Mouse (Mus musculus) olfactory bulb, adult 2 months (tissue): ENCODE results near the gene Gm21119. TPM values are rescaled to one million over a fixed set of nuclear protein-coding genes. Genes with fewer than 3 reads are reported as not detected.
"Not testable (repeated sequence)": the region's sequence is repeated elsewhere in the genome, so short reads cannot be mapped to it uniquely, and the experiment has no call there.

Experiments used
- H3K27ac ChIP-seq: fragments of 200-500 bp; 2 replicates; pipeline ENCODE4 v1.5.1; 2012; ENCODE audit warnings: low read depth, low read length; ENCODE audit not compliant: insufficient read depth
- H3K4me1 ChIP-seq: fragments of 200-500 bp; 2 replicates; pipeline ENCODE4 v1.6.1; 2012; ENCODE audit warnings: low read length; ENCODE audit not compliant: control insufficient read depth, insufficient read depth
- H3K4me3 ChIP-seq: fragments of 200-500 bp; 2 replicates; pipeline ENCODE4 v1.5.1; 2012; ENCODE audit warnings: mild to moderate bottlenecking, low read depth, low read length, moderate library complexity; ENCODE audit not compliant: insufficient read depth
- WGBS: fragments of 180-500 bp; shearing (Covaris S2); methylation state at CpG from one replicate; pipeline ENCODE4 v1.1.7; 2018; 5-methylcytosine and 5-hydroxymethylcytosine counted together
- polyA plus RNA-seq: library from polyadenylated mRNA; stranded (reverse); fragments of >200 nt; gene quantifications from 2 replicates; pipeline ENCODE4 v1.2.4, GENCODE M21; 2012; ENCODE audit warnings: low replicate concordance; ENCODE audit not compliant: missing spikeins, insufficient read depth, insufficient read length

Gm21119 gene
- polyA plus RNA-seq, 1 experiment = not detected

DNA sequence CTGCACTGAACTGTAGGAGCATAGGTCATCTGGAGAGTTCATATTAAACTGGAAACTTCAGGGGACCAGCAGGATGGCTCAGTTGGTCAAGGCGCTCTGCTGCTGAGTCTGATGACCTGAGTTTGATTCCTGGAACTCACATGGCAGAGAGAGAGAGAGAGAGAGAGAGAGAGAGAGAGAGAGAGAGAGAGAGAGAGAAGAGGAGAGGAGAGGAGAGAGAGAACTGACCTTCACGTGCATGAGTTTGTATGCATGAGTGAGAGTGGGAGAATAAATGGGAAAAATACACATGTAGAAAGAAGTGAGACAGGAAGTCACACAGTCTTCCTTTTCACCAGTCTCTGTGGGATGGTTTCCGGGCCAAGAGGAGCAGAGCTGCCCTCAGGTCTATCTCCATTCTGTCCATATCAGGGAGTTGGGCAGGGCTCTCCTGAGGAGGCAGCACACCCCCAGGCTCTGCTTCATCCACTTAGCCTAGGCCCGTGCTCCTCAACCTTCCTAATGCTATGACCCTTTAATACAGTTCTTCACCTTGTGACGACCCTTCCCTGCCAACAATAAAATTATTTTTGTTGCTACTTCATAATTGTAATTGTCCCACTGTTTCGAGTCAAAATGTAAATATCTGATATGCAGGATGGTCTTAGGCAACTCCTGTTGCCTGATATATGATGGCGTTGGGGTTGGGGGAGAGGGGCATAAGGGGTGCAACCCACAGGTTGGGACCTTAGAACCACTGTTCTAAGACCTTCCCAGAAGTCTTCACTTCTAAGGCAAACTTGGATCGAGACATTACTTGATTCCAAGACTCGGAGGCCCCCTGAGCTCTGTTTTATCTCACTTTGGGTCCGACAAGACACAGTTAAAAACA, 16.2 kb upstream of the Gm21119 start:
- H3K4me1 ChIP-seq, H3K27ac ChIP-seq, H3K4me3 ChIP-seq: not testable (repeated sequence)
- WGBS = 78% methylated on average over 9 of the region's 10 CpGs

DNA sequence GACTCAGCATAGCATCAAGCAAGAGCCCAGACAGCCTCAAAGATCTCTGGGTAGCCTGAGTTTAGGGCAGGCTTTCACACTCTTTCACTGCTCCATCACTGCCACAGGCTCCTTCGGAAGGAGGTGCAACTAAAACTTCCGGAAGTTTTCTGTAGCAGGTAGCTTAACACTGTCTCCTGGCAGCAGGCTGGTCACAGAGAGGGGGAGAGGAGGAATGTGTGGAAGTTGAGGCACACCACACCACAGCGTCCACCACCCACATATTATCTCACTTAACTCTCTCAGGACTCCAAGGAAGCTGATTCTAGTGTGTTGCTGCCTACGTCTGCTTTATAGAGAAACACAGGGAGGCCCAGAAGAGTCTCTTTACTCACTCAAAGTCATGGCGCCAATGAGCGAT, 15.4 kb upstream of the Gm21119 start:
- not testable (repeated sequence) for H3K4me1 ChIP-seq, H3K4me3 ChIP-seq, H3K27ac ChIP-seq
- WGBS = 81% methylated on average over 4 of the region's 6 CpGs

DNA sequence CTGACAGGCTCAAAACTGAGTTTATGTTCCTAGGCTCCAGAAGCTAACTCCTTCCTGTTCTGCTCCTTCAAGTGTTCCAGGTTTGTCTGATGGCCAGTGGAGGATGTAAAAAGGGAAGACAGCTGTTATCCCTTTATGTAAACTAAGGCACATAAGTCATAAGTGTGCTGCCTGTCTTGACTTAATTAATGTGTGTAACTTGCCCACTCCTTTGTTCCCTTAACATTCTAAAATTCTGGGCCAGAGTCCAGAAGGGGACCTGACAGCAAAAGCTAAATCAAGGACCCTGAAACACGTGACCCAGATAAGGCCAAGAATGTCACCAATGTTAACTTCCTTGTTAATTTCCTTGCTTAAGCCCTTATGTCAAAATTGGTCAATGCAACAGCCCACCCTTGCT, 3.9 kb upstream of the Gm21119 start:
- H3K4me3 ChIP-seq, H3K27ac ChIP-seq, H3K4me1 ChIP-seq: not testable (repeated sequence)
- 47% methylated on average over 1 of the region's 1 CpGs for WGBS

DNA sequence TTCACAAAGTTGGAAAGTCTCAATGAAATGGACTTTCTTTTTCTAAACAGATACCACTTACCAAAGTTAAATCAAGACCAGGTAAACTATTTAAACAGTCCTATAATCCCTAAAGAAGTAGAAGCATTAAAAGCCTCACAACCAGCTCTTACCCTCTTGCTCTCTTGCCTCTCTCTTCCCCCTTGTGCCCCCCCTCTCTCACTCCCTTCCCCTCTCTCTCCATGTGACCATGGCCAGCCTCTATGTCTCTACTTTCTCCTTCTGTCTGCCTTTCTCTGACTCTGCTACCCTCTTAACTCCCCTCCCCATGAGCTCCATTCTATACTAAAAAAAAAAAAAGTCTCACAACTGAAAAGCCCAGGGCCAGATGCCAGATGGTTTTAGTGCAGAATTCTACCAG, 2.0 kb upstream of the Gm21119 start:
- H3K4me3 ChIP-seq, H3K4me1 ChIP-seq, H3K27ac ChIP-seq: not testable (repeated sequence)

DNA sequence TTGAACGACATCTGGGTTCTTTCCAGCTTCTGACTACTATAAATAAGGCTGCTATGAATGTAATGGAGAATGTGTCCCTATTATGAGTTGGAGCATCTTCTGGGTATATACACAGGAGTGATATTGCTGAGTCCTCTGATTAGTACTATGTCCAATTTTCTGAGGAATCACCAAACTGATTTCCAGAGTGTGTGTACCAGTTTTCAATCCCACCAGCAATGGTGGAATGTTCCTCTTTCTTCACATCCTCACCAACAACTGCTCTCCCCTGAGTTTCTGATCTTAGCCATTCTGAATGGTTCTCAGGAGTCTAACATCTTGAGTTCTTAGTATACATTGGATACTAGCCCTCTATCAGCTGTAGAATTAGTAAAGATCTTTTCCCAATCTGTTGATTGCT, 16.0 kb downstream of the Gm21119 start:
- not testable (repeated sequence) for H3K27ac ChIP-seq, H3K4me3 ChIP-seq, H3K4me1 ChIP-seq
- WGBS = 47% methylated on average over 1 of the region's 1 CpGs

DNA sequence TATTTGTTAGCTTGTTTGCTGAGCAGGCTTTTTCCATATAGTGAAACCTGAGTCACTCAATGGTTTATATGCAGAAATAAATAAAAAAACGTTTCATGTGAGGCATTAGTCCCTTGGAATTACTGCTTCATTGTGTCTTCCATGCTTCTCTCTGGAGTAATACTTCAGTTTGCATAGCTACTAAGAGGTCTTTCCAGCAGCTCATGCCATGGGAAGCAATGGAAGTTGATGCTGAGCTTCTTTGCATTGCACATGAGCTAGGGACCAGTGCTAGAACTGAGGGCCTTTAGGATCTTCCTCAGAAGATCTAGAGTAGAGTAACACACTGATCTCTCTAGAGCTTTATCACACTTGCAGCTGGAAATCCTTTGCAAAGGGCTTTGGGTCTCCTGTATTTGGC, 23.2 kb downstream of the Gm21119 start:
- H3K4me1 ChIP-seq, H3K27ac ChIP-seq, H3K4me3 ChIP-seq: not testable (repeated sequence)
- WGBS = 32% methylated on average over 1 of the region's 1 CpGs

DNA sequence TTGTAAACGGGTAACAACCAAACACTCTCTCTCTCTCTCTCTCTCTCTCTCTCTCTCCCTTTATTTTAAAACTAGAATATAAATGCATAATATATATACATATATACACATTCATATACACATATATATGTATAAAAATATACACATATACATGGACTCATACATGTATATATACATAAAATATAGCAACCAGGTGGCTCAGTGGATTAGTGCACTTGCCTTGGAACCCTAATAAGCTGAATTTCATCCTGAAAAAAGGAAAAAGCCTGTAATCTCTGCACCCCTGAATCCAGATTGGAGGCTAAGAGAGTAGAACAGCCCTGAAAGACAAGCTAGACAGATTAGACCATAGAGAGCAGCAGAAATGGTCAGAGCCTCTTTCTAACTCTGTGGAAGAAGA, 28.8 kb downstream of the Gm21119 start:
- not testable (repeated sequence) for H3K4me3 ChIP-seq, H3K27ac ChIP-seq, H3K4me1 ChIP-seq
- no CpG with 5 or more reads among the region's 1 CpGs for WGBS

DNA sequence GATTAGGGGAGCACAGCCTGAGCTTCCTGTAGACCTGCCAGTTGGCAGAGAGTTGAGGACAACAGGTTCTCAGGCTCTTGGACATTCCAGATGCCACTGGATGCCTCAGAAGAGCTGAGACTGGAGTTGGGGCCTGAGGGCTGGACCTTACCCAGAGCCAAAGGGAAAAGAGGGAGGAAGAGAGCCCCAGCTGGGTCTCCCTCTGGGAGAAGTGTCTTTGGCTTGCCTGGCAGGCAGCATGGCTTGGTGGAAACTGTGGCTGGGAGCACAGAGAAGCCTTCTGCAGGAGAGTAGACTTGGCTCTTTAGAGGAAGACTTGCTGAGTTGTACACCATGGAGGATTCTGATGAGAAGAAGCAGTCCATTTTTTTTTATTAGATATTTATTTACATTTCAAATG, 38.3 kb downstream of the Gm21119 start:
- not testable (repeated sequence) for H3K4me1 ChIP-seq, H3K4me3 ChIP-seq, H3K27ac ChIP-seq

DNA sequence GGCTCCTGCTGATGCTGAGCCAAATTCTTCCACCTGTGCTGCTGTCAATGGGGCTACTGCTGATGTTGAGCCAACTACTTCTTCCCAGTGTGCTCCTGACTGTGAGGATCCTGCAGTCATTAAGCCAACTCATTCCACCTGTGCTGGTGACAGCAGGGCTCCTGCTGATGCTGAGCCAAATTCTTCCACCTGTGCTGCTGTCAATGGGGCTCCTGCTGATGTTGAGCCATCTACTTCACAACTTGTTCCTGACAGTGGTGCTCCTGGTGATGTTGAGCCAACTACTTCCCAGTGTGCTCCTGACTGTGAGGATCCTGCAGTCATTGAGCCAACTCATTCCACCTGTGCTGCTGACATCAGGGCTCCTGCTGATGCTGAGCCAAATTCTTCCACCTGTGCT, 63.7 kb downstream of the Gm21119 start:
- H3K4me1 ChIP-seq, H3K27ac ChIP-seq, H3K4me3 ChIP-seq: not testable (repeated sequence)
